Mouse (Mus musculus) erythroblast, adult 5-6 weeks (primary cell): ENCODE results near the gene Dynll2. TPM values are rescaled to one million over a fixed set of nuclear protein-coding genes. Genes with fewer than 3 reads are reported as not detected.

Source experiments
- ATAC-seq: replicated peaks from 2 replicates; pipeline ENCODE4 v1.8.0; 2016; ENCODE audit warnings: moderate number of reproducible peaks, mild to moderate bottlenecking, moderate TSS enrichment, inconsistent platforms; ENCODE audit not compliant: poor library complexity, low FRiP score, severe bottlenecking
- total RNA-seq, 2 experiments: library from RNA; stranded (forward) in 1 of 2; stranded (reverse) in 1 of 2; fragments of 150-400 nt in 1 of 2; fragments of 200-764, 138-1000 nt in 1 of 2; gene quantifications; 2 replicates each; pipeline versions ENCODE4 v1.2.3 to v1.2.4; 2015 to 2017; ENCODE audit warnings: low replicate concordance in 2 of 2

Gene Dynll2
- total RNA-seq, 2 experiments from 2014 or later, result 2.5 to 3.2 TPM

- no peak for ATAC-seq
Observed at GRCm38 (mm10) chr11:87930348-87930747, 57.0 kb downstream of the Dynll2 start.

Other genes with a start within 250 kb of the Dynll2 start
- 133 and 166 TPM in 2 replicates for gene Supt4a, start 250.0 kb downstream of the Dynll2 start, total RNA-seq (2015; ENCODE audit: low replicate concordance)
- gene Supt4a, start 250.0 kb downstream of the Dynll2 start, total RNA-seq (2017; ENCODE audit: low replicate concordance), result 103 and 121 TPM in 2 replicates
- 4.2 and 5.4 TPM in 2 replicates for gene Tspoap1, start 227.0 kb downstream of the Dynll2 start, total RNA-seq (2015; ENCODE audit: low replicate concordance)
- gene Tspoap1, start 227.0 kb downstream of the Dynll2 start, total RNA-seq (2017; ENCODE audit: low replicate concordance), result 5.4 and 16.6 TPM in 2 replicates
- 1,764 and 1,778 TPM in 2 replicates for gene Mpo, start 194.0 kb downstream of the Dynll2 start, total RNA-seq (2015; ENCODE audit: low replicate concordance)
- gene Mpo, start 194.0 kb downstream of the Dynll2 start, total RNA-seq (2017; ENCODE audit: low replicate concordance), result 605 and 1,001 TPM in 2 replicates
- gene Lpo, start 159.2 kb downstream of the Dynll2 start, total RNA-seq (2015; ENCODE audit: low replicate concordance), result not detected in 2 replicates
- gene Lpo, start 159.2 kb downstream of the Dynll2 start, total RNA-seq (2017; ENCODE audit: low replicate concordance), result not detected in 2 replicates
- gene Mks1, start 134.3 kb downstream of the Dynll2 start, total RNA-seq (2015; ENCODE audit: low replicate concordance), result 0.38 TPM in 1 of 2 replicates, not detected in the other
- gene Mks1, start 134.3 kb downstream of the Dynll2 start, total RNA-seq (2017; ENCODE audit: low replicate concordance), result 0.28 TPM in 1 of 2 replicates, not detected in the other
- gene Epx, start 112.0 kb downstream of the Dynll2 start, total RNA-seq (2015; ENCODE audit: low replicate concordance), result 34.0 and 42.8 TPM in 2 replicates
- gene Epx, start 112.0 kb downstream of the Dynll2 start, total RNA-seq (2017; ENCODE audit: low replicate concordance), result 31.1 and 53.2 TPM in 2 replicates
- gene Olfr462, start 95.3 kb downstream of the Dynll2 start, total RNA-seq (2015; ENCODE audit: low replicate concordance), result not detected in 2 replicates
- not detected in 2 replicates for gene Olfr462, start 95.3 kb downstream of the Dynll2 start, total RNA-seq (2017; ENCODE audit: low replicate concordance)
- not detected in 2 replicates for gene Olfr463, start 90.1 kb downstream of the Dynll2 start, total RNA-seq (2015; ENCODE audit: low replicate concordance)
- not detected in 2 replicates for gene Olfr463, start 90.1 kb downstream of the Dynll2 start, total RNA-seq (2017; ENCODE audit: low replicate concordance)
- gene Olfr464, start 66.6 kb downstream of the Dynll2 start, total RNA-seq (2015; ENCODE audit: low replicate concordance), result not detected in 2 replicates
- not detected in 2 replicates for gene Olfr464, start 66.6 kb downstream of the Dynll2 start, total RNA-seq (2017; ENCODE audit: low replicate concordance)
- 216 and 317 TPM in 2 replicates for gene Srsf1, start 59.8 kb upstream of the Dynll2 start, total RNA-seq (2015; ENCODE audit: low replicate concordance)
- gene Srsf1, start 59.8 kb upstream of the Dynll2 start, total RNA-seq (2017; ENCODE audit: low replicate concordance), result 505 and 650 TPM in 2 replicates
- 15.8 and 23.4 TPM in 2 replicates for gene Vezf1, start 80.7 kb upstream of the Dynll2 start, total RNA-seq (2015; ENCODE audit: low replicate concordance)
- gene Vezf1, start 80.7 kb upstream of the Dynll2 start, total RNA-seq (2017; ENCODE audit: low replicate concordance), result 7.9 and 11.7 TPM in 2 replicates
- gene Cuedc1, start 110.5 kb upstream of the Dynll2 start, total RNA-seq (2015; ENCODE audit: low replicate concordance), result 2.7 TPM in 1 of 2 replicates, not detected in the other
- 0.98 TPM in 1 of 2 replicates, not detected in the other for gene Cuedc1, start 110.5 kb upstream of the Dynll2 start, total RNA-seq (2017; ENCODE audit: low replicate concordance)
- 16.9 and 19.2 TPM in 2 replicates for gene Mrps23, start 216.9 kb upstream of the Dynll2 start, total RNA-seq (2015; ENCODE audit: low replicate concordance)
- gene Mrps23, start 216.9 kb upstream of the Dynll2 start, total RNA-seq (2017; ENCODE audit: low replicate concordance), result 10.1 and 51.3 TPM in 2 replicates